Mouse (Mus musculus): Measurements from ENCODE around the gene Serf1. TPM values are rescaled to one million over a fixed set of nuclear protein-coding genes. Genes with fewer than 3 reads are reported as not detected.
A peak's percentile ranks its signal among the peaks of the same experiment; 100 is the strongest.

The Serf1 gene
- polyA plus RNA-seq (2014; fragmentation: Nextera tagmentation; extraction: Ambion mirVana) = 453 and 516 TPM in 2 replicates

GRCm38 (mm10) chr13:100107652-100108472, at the start of gene Serf1:
Gene Serf1, plus strand, starts transcription at chr13:100108012.
- Histone ChIP-seq H3K9ac (replicated peaks; ENCODE audit: low read length) (peak within 1 kb of the TSS; percentile 84), H3K27ac (replicated peaks; ENCODE audit: low read depth, low read length) (peak within 1 kb of the TSS; percentile 85), H3K4me1 (ENCODE audit: control insufficient read depth, insufficient read depth, low read length) (peaks cover 13% of the 10 kb centered on the region), H3K9me3 (ENCODE audit: control insufficient read depth, low read length) (no peaks in the 10 kb centered on the region), H3K36me3 (ENCODE audit: control insufficient read depth, insufficient read depth, low read length) (peaks cover 14% of the 10 kb centered on the region), H3K4me2 (ENCODE audit: low read length) (peak within 1 kb of the TSS; percentile 71), H3K27me3 (ENCODE audit: control insufficient read depth, insufficient read depth, low read length) (no peaks in the 10 kb centered on the region; the same call in 1 of the 2 replicates), H3K4me3 (replicated peaks; ENCODE audit: low read depth, low read length) (peak within 1 kb of the TSS; percentile 93)
- ATAC-seq (ENCODE audit: low FRiP score, low TSS enrichment) = peak; percentile 89
- WGBS = under 1% methylated on average over 73 of the region's 76 CpGs
- DNase-seq = peak; percentile 95

GRCm38 (mm10) chr13:100063936-100064335, 43.9 kb upstream of the Serf1 start:
- H3K27me3 ChIP-seq (ENCODE audit: control insufficient read depth, insufficient read depth, low read length) = no peaks in the 10 kb centered on the region
- no peak overlapping the region for H3K27ac ChIP-seq (replicated peaks; ENCODE audit: low read depth, low read length)
- no peak overlapping the region for H3K4me3 ChIP-seq (replicated peaks; ENCODE audit: low read depth, low read length)
- DNase-seq (no peak), ATAC-seq (ENCODE audit: low FRiP score, low TSS enrichment) (no peak)
- 94% methylated on average over 3 of the region's 3 CpGs for whole genome bisulfite sequencing
- no peaks in the 10 kb centered on the region for H3K9me3 ChIP-seq (ENCODE audit: control insufficient read depth, low read length)
- no peak overlapping the region for H3K4me2 ChIP-seq (ENCODE audit: low read length)
- H3K36me3 ChIP-seq (ENCODE audit: control insufficient read depth, insufficient read depth, low read length) = peaks cover 81% of the 10 kb centered on the region
- no peak overlapping the region for H3K9ac ChIP-seq (replicated peaks; ENCODE audit: low read length)
- H3K4me1 ChIP-seq (ENCODE audit: control insufficient read depth, insufficient read depth, low read length) = no peaks in the 10 kb centered on the region

GRCm38 (mm10) chr13:100067821-100068220, 40.0 kb upstream of the Serf1 start:
- DNase-seq (no peak), ATAC-seq (ENCODE audit: low FRiP score, low TSS enrichment) (no peak)
- Histone ChIP-seq H3K27ac (replicated peaks; ENCODE audit: low read depth, low read length) (no peak overlapping the region), H3K27me3 (ENCODE audit: control insufficient read depth, insufficient read depth, low read length) (no peaks in the 10 kb centered on the region), H3K4me2 (ENCODE audit: low read length) (no peak overlapping the region), H3K9me3 (ENCODE audit: control insufficient read depth, low read length) (no peaks in the 10 kb centered on the region), H3K4me3 (replicated peaks; ENCODE audit: low read depth, low read length) (no peak overlapping the region), H3K4me1 (ENCODE audit: control insufficient read depth, insufficient read depth, low read length) (no peaks in the 10 kb centered on the region), H3K36me3 (ENCODE audit: control insufficient read depth, insufficient read depth, low read length) (peaks cover 84% of the 10 kb centered on the region), H3K9ac (replicated peaks; ENCODE audit: low read length) (no peak overlapping the region)
- WGBS = 86% methylated on average over 6 of the region's 6 CpGs

GRCm38 (mm10) chr13:100071473-100071872, 36.3 kb upstream of the Serf1 start:
- peaks cover 87% of the 10 kb centered on the region for H3K36me3 ChIP-seq (ENCODE audit: control insufficient read depth, insufficient read depth, low read length)
- no peak overlapping the region for H3K27ac ChIP-seq (replicated peaks; ENCODE audit: low read depth, low read length)
- no peaks in the 10 kb centered on the region for H3K9me3 ChIP-seq (ENCODE audit: control insufficient read depth, low read length)
- no peaks in the 10 kb centered on the region for H3K27me3 ChIP-seq (ENCODE audit: control insufficient read depth, insufficient read depth, low read length)
- H3K9ac ChIP-seq (replicated peaks; ENCODE audit: low read length) = no peak overlapping the region
- no peak overlapping the region for H3K4me3 ChIP-seq (replicated peaks; ENCODE audit: low read depth, low read length)
- H3K4me1 ChIP-seq (ENCODE audit: control insufficient read depth, insufficient read depth, low read length) = no peaks in the 10 kb centered on the region
- ATAC-seq (ENCODE audit: low FRiP score, low TSS enrichment) (no peak), DNase-seq (no peak)
- no peak overlapping the region for H3K4me2 ChIP-seq (ENCODE audit: low read length)
- WGBS = 95% methylated on average over 8 of the region's 8 CpGs

- peaks cover 39% of the 10 kb centered on the region for H3K36me3 ChIP-seq (ENCODE audit: control insufficient read depth, insufficient read depth, low read length)
- DNase-seq (no peak), ATAC-seq (ENCODE audit: low FRiP score, low TSS enrichment) (no peak)
- H3K27ac ChIP-seq (replicated peaks; ENCODE audit: low read depth, low read length) = no peak overlapping the region
- 90% methylated on average over 6 of the region's 6 CpGs for WGBS
- H3K9ac ChIP-seq (replicated peaks; ENCODE audit: low read length) = no peak overlapping the region
- peaks cover 14% of the 10 kb centered on the region for H3K4me1 ChIP-seq (ENCODE audit: control insufficient read depth, insufficient read depth, low read length)
- no peaks in the 10 kb centered on the region for H3K9me3 ChIP-seq (ENCODE audit: control insufficient read depth, low read length)
- H3K27me3 ChIP-seq (ENCODE audit: control insufficient read depth, insufficient read depth, low read length) = no peaks in the 10 kb centered on the region
- H3K4me3 ChIP-seq (replicated peaks; ENCODE audit: low read depth, low read length) = no peak overlapping the region
- H3K4me2 ChIP-seq (ENCODE audit: low read length) = no peak overlapping the region
Measured at GRCm38 (mm10) chr13:100098808-100099207, 9.0 kb upstream of the Serf1 start.

DNA sequence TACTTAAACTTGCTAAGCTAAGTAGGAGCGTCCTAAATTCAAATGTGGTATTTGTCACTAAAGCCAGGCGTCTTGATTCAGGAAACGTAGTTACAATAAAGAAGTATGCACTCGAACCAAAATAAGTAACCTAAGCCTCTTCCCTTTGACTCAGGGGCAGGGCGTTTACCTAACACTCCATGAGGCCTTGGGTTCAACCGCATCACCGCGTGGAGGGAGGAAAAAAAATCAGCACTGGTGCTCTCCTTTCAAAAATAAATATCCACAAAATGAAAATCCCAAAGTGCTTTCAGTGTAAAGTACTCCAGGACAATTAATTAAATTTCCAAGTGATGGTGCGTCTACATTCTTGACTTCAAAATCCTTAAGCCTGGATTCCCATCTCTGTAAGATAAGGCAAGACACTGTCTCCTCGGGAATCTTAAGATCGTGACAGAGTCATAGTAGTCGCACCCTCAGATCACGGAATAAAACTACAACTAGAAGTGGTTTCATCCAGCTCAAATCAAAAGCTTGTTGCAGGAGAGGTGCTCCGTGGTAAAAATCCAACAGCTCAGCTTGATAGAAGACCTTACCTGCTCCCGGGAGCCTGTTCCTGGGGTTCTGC, 4.7 kb upstream of the Serf1 start:
- H3K36me3 ChIP-seq (ENCODE audit: control insufficient read depth, insufficient read depth, low read length) = peaks cover 5% of the 10 kb centered on the region
- H3K27ac ChIP-seq (replicated peaks; ENCODE audit: low read depth, low read length) = peak overlapping the region; percentile 73
- ATAC-seq (ENCODE audit: low FRiP score, low TSS enrichment) (no peak), DNase-seq (peak; percentile 1)
- no peaks in the 10 kb centered on the region for H3K9me3 ChIP-seq (ENCODE audit: control insufficient read depth, low read length)
- peak overlapping the region; percentile 86 for H3K9ac ChIP-seq (replicated peaks; ENCODE audit: low read length)
- no peaks in the 10 kb centered on the region; the same call in 1 of the 2 replicates for H3K27me3 ChIP-seq (ENCODE audit: control insufficient read depth, insufficient read depth, low read length)
- 8% methylated on average over 15 of the region's 15 CpGs for WGBS
- peaks cover 14% of the 10 kb centered on the region for H3K4me1 ChIP-seq (ENCODE audit: control insufficient read depth, insufficient read depth, low read length)
- peak overlapping the region; percentile 79 for H3K4me2 ChIP-seq (ENCODE audit: low read length)
- peak overlapping the region; percentile 99 for H3K4me3 ChIP-seq (replicated peaks; ENCODE audit: low read depth, low read length)

DNA sequence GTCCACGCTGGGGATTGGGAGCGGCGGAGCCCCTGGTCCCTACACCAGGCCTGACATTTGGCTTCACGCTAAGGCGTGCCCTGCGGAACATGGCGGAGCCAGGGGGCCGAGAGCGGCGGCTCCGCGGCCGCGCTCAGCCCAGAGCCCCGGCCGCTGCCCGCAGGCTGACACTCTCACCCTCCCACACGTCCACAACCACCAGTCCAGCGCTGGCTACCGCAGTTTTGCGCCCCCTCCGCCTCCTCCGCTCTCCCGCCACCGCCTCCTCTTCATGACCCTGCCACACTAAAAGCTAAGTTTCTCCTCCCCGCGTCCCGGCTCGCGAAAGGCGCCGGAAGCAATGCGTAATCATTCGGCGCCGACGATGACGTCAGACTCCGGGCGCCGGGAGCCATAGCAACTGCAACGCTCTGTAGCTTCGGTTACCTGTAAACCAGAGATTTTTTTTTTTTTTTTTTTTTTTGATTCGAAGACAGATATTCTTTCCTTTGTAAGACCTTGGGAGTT, 4.0 kb upstream of the Serf1 start, which contains the start of gene Bdp1:
Gene Bdp1 (minus strand): TSS at position 323 of the 507 bp plus-strand sequence.
- peaks cover 17% of the 10 kb centered on the region for H3K4me1 ChIP-seq (ENCODE audit: control insufficient read depth, insufficient read depth, low read length)
- H3K27me3 ChIP-seq (ENCODE audit: control insufficient read depth, insufficient read depth, low read length) = no peaks in the 10 kb centered on the region; the same call in 1 of the 2 replicates
- H3K9ac ChIP-seq (replicated peaks; ENCODE audit: low read length) = peak within 1 kb of the TSS; percentile 86
- peak within 1 kb of the TSS; percentile 73 for H3K27ac ChIP-seq (replicated peaks; ENCODE audit: low read depth, low read length)
- peak; percentile 74 for ATAC-seq (ENCODE audit: low FRiP score, low TSS enrichment)
- H3K36me3 ChIP-seq (ENCODE audit: control insufficient read depth, insufficient read depth, low read length) = peaks cover 2% of the 10 kb centered on the region
- peak within 1 kb of the TSS; percentile 79 for H3K4me2 ChIP-seq (ENCODE audit: low read length)
- H3K4me3 ChIP-seq (replicated peaks; ENCODE audit: low read depth, low read length) = peak within 1 kb of the TSS; percentile 99
- H3K9me3 ChIP-seq (ENCODE audit: control insufficient read depth, low read length) = no peaks in the 10 kb centered on the region
- WGBS = under 1% methylated on average over 44 of the region's 44 CpGs
- peak; percentile 97 for DNase-seq

- no peaks in the 10 kb centered on the region for H3K9me3 ChIP-seq (ENCODE audit: control insufficient read depth, low read length)
- peaks cover 11% of the 10 kb centered on the region; the same call in 1 of the 2 replicates for H3K4me1 ChIP-seq (ENCODE audit: control insufficient read depth, insufficient read depth, low read length)
Measured at GRCm38 (mm10) chr13:100112218-100112972, 4.6 kb downstream of the Serf1 start.

More at GRCm38 (mm10) chr13:100112218-100112972, 4.6 kb downstream of the Serf1 start:
- no peaks in the 10 kb centered on the region for H3K27me3 ChIP-seq (ENCODE audit: control insufficient read depth, insufficient read depth, low read length)
- DNase-seq (peak; percentile 67), ATAC-seq (ENCODE audit: low FRiP score, low TSS enrichment) (no peak)
- H3K27ac ChIP-seq (replicated peaks; ENCODE audit: low read depth, low read length) = no peak overlapping the region
- no peak overlapping the region for H3K4me2 ChIP-seq (ENCODE audit: low read length)
- WGBS = 51% methylated on average over 5 of the region's 5 CpGs
- peaks cover 39% of the 10 kb centered on the region for H3K36me3 ChIP-seq (ENCODE audit: control insufficient read depth, insufficient read depth, low read length)
- H3K9ac ChIP-seq (replicated peaks; ENCODE audit: low read length) = no peak overlapping the region
- no peak overlapping the region for H3K4me3 ChIP-seq (replicated peaks; ENCODE audit: low read depth, low read length)

Measured in midbrain, embryonic 14.5 days (tissue).